Mouse (Mus musculus) adrenal gland, adult 2 months (tissue): Measurements from ENCODE around the gene Slc39a13. TPM values are rescaled to one million over a fixed set of nuclear protein-coding genes. Genes with fewer than 3 reads are reported as not detected.

Experiments
- DNase-seq: peaks from one replicate; pipeline ENCODE4 v3.0.0; 2021
- polyA plus RNA-seq: library from polyadenylated mRNA; depleted of rRNA; stranded (reverse); fragments of >200 nt; gene quantifications from 2 replicates; pipeline ENCODE4 v1.2.3, GENCODE M21; 2012
- total RNA-seq, 2 experiments: library from RNA; stranded (reverse); gene quantifications; 2 replicates each; pipeline ENCODE4 v1.2.3; 2021

Gene Slc39a13
- total and polyA plus RNA-seq, 3 experiments, result 27.7 to 60.4 (median 36.7) TPM

- DNase-seq, result no peak
These were observed 20.0 kb upstream of the Slc39a13 start for GRCm38 (mm10) chr2:91090208-91090607.

DNA sequence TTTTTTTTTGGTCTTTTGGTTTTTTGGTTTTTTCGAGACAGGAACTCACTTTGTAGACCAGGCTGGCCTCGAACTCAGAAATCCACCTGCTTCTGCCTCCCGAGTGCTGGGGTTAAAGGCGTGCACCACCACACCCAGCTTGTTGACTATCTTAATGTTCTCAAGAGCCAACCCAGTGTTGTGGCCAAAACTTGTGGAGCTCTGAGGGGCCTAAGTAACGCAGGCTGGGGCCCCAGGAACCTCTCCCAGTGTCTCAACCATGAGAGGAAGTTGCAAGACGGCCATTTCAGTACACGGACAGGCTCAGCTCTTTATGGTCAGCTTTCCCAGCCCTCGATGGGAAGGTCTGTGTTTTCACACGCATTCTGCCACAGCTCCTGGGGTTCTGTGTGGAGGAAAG, 18.8 kb upstream of the Slc39a13 start:
- DNase-seq, result no peak

DNA sequence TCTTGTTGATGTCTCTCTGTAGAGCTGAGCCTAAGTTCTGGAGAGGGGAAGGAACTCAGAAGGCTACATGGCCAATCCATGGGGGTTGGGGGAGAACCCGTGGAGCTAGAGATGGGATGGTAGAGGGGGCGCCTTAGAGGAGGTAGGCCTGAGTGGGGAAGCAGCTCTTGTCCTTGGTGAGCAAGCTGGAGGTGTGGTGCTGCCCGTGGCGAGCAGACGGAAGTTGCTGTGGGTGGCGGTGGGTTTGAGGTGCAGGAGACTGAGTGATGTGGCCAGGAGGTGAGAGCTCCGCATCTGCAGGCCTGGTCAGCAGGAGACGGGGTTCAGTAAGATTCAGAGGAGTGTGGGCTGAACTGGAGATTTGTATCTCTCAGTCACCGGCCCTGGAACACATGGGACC, 17.2 kb upstream of the Slc39a13 start:
- DNase-seq, result no peak

DNA sequence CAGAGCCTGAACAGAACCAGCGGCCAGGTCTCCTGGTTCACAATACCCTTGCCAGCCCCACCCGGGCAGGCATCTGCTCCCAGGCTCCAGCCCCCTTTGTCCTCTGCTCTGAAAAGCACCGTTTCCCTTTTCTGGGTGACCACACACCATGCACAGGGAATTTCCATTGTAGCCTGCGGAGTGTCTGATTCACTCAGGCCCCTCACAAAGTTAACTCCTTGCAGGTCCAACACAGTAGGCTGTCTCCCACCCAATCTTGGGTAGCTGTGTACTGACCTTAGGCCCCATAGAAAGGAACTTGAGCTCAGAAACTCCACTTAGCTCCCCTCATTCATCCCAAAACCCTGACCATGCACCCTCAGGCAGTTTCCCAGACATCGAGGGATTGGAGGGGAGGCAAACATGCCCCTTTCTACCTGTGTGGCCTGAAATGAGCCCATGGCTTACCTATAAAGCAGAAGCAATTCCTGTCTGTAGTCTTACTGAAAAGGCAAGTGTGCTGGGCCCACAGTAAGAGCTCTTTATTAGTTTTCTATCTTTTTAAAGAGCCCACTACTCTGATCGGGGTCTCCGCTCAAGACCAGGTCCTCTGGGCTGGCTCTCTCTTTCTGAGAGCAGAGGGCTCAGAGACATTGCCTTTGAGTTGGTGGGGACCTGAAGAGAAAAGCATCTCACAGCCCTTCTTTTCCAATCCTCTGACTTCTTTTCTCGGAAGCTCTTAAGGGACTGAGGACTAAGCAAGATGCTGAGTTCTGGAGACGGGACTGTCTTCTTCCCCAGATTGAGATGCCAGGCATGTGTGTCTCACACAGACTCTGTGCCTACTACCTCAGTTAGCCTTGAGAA, 16.4 kb upstream of the Slc39a13 start:
- no peak for DNase-seq

DNA sequence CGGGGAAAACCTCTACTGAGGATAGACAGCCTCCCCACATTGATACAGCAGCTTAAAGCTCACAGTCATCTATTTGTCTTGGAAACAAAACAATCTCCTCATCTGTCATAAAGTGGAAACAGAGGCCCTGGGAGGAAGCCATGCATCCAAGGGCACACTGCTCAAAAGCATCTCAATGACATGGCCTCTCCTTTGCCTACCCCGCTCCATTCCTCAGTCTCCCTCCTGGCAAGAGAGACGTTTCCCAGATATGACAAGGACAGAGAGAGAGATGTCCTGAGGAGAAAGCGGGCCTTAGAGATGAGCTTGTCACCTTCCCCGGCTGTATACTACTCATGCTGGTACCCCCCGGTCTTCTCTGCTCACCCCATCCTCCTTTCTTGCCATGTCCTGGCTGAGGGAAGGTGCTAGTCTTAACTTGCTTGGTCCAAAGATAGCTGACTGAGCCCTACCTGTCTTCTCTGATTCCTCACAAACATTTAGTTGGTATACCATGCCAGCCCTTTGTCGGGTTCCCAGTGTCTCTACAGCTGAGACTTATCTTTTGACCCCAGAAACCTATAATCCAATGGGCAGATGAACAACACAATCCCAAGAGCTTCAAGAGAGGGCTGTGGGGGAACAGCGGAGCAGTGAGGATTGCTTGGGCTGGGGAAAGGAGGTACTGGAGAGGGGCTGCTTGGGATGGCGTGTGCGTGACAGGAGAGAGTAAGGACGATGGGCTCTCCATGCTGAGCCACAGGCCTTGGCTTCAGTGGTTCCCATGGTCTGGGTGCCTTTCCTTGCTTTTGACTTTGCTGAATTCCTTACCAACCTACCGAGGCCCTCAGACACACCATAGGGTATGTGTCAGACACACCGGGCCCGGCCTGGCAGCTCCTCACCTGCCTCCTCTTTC, 15.5 kb upstream of the Slc39a13 start:
- no peak for DNase-seq

DNA sequence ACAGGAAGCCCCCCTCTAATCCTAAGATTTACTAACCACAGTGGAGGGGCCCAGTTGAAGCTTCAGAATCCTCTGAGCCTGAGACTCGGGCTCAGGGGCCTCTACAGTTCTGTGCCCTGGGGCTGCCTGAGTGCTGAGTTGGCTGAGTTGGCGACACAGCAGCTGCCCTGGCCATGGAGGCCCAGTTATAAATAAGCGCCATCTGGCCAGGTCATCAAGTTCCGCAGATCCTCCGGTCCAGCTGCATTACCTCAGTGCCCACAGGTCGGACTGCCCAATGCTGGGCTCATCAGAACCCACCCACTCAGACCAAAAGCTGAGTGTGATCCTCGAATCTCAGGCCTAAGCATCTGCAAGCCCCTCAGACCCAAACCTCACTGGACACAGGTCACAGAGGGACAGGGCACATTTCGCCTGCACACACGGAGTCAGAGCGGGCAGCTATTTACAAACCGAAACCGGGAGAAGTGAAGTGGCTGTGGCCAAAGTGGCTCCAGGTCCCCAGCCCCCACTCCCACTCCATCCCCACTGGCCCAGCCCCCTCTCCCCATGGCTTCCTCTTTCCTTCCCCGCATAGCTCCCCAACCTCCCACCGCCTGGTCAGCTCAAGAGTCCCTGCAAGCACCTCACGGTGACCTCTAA, 14.1 kb upstream of the Slc39a13 start:
- no peak for DNase-seq

- no peak for DNase-seq
These were observed 13.2 kb upstream of the Slc39a13 start for GRCm38 (mm10) chr2:91083366-91083940.

GRCm38 (mm10) chr2:91082844-91083243, 12.6 kb upstream of the Slc39a13 start:
- peak; percentile 68 for DNase-seq

DNA sequence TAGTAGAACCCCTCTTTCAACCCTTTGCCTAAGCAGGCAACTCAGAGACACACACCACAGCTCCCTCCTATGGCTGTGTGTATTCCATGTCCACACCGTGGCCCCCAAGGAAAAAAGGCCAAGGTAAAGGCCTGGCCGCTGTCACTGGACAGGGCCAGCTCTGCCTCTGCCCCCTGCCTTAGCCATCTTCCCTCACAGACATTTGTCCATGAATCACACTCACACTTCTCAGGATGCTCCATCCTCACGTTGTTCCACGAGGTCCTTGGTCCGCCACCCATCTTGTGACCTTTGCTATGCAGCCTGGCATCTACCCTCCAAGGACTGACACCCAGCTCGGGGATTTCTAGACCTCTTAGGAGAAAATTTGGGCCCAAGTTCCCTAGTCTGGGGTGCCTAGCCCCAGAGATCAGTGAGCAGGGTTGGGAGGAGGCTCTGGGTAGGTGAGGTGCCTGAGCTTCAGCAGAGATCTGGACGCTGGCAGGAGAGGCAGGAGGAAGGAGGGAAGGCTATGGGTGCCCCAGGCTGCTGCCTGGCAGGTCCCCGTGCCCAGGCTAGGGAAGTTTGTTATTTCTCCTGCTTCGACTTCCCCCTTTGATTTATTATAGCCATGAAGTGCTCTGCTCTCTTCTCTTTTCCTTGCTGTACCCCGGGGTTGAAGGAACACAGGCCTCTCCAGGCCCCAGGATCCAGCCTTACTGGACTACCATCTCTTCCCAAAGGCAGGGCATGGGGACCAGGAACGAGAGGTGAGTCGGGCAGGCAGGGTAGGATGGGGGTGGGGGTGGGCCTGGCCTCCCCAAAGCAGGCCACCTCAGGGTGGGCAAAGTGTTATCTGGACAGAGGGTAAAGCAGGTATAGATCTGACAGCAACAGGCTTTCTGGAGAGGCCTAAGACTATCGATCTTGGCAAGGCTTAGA, 11.8 kb upstream of the Slc39a13 start, which contains the start of gene Spi1:
Gene Spi1 (plus strand): TSS at position 616 of the 921 bp plus-strand sequence.
- DNase-seq, result no peak

DNA sequence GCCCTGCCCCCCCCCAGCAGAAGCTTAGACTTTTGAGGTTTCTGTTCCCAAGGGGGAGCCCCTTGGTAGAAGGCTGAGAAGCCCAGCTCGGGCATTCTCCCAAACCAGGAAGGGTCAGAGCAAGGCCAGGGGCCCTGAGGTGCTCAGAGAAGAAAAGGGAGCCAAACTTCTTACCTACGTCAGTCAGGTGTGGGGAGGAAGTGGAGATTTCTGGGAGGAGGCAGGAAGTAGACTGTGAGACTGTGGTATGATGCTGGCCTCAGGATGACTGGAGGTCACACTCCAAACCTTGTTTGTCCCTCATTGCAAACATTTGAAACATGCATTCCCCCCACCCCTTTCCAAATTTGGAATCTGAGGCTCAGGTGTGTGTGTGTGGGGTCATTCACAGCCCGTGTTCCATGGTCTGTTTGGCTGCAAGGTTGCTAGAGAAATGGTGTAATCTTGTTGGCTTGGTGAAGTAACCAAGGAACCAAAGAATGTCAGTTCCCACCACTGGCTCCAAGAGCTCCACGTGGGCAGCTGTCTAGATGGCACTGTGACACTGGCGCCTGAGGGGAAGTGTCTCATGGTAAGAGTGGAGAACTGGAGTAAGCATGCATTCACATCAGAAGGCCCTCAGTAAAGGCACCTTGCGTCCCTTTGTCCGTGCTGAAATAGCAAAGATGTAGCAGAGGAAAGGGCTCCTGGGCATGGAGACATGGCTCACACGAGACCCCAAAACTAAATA, 10.7 kb upstream of the Slc39a13 start:
- DNase-seq, result no peak

- DNase-seq, result no peak
These were observed 8.8 kb upstream of the Slc39a13 start for GRCm38 (mm10) chr2:91079026-91079384.

DNA sequence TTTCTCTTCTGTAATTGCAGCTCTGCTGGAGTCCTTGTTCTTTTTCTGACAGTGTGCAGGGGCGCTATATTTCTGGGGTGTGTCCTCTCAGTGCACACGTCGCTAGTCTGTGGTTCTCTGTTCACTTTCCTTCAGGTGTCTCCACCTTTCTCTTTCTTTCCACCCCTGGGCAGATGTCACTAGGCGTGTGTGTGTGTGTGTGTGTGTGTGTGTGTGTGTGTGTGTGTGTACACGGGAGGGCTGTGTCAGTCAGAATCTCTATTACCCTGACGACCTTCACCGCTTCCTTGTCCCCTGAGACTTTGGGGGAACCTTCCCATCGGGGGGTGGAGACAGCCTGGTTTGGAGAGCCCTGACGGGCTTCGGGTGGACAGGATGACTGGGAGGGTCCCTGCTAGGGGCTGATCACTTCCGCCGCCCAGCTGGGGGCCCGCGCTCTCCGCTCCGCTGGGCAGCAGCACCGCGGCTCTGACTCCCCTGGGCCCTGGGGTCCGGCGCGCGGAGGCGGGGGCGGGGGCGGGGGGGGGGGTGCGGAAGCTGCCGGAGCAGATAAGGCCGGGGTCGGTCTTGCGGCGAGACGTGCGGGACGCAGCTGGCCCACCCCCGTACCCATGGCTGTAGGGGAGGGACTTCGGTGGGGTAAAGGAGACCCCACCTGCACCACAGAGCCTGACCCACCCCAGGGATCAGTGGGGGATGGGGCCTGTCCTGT, 8.3 kb upstream of the Slc39a13 start:
- no peak for DNase-seq

- DNase-seq, result no peak
These were observed 7.7 kb upstream of the Slc39a13 start for GRCm38 (mm10) chr2:91077957-91078313.

DNA sequence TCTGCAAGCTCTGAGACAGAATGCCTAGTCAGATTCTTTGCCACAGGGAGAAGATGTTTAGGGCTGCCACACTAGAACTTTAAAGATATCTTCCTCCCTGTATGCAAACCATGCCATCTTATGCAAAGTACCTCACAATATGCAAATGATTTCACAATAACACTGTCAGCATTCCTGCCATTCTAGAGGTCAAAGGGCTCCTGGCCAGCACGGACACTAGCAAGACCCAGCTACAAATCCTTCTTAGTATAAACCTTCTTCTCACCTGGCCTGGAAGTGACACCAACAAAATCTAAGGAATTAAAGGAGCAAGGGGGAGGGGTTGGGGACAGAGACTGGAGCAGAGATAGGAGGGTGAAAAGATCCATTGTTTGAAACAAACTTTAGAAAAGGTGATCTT, 1.9 kb upstream of the Slc39a13 start:
- no peak for DNase-seq

DNA sequence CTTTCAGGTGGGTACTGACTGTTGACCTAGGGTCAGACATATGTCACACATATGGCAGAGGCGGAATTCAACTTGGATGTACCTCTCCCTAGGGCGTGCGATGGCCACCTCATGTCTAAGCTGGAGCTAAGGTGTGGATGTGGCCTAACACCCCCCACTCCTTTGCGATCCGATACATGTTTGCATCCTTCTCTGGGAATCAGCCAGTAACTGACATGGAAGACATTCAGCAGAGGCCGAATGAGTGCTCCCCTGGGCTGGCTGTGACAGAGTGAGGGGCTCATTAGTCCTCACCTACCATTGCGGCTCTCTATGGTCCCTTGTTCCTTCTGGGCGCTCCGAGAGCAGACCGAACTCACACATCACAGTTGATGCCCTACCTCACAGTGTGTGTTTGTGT, 842 bp upstream of the Slc39a13 start:
- no peak for DNase-seq

- DNase-seq, result no peak
These were observed 764 bp downstream of the Slc39a13 start for GRCm38 (mm10) chr2:91069306-91070000.

DNA sequence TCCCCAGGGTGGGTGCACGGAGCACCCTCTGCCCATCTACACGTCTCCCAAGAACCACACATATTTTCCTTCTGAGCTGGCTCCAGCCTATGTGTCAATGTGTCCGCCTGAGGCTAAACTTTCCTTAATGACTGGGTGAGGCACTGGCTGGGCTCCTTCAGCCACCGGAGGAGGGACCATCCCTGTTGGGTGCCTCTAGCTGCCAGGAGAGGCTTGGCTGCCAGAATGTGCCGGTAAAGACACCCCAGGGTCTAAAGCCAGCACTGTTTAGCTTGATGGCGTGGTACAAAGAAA, 1.4 kb downstream of the Slc39a13 start:
- DNase-seq, result no peak

DNA sequence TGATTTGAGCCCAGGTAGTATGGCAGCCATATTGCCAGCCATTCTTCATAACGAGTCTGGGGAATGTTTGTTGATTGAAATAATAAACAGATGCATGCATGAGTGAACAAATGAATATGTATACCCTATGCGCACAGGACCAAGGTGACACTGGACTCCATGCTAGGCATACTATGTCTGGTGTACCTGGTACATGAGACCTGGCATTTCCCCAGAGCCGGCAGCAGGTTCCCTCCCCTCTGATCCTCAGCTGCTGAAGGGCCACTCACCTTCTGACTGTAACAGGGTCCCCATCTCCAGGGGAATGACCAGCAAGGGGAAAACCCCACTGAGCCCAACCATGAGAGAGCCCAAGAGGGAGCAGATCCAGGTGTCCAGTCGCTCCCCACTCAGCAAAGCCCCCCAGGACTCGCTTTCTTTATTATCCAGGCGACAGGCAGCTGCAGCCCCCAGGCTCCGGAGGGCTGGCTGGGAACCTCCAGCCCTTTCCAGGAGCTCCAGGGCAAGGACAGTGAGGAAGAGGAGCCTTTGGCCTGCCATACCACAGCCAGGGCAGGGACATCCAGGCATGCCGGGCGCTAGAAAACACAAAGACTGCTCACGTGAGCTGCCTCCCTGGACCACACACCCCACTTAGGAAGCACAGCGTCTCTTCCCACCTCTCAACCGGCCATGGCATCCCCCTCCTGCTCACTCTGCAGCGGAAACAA, 1.9 kb downstream of the Slc39a13 start:
- DNase-seq, result no peak

DNA sequence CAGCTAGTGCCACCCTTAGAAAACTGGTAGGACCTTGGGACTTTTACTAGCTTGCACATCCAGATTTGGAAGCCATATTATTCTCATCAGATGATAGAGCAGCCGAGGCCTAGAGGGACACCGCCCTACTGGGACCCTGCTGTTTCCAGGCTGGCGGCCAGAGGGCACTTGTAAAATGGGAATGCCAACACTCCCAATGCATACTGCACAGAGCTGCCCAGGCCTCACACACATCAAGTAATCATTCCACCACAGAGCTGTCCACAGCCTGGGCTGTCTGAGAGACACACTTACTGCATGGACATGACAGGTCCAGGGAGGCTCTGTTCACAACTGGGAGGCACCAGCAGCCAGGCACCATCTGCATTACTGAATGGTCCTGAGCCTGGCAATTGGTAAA, 3.8 kb downstream of the Slc39a13 start:
- no peak for DNase-seq
